Mouse (Mus musculus): ENCODE measurements at regions not wholly inside any gene's neighbourhood (a gene's known extent, or its start where the extent isn't known, plus 50 kb on each side); places are given as distances from the start of the nearest gene placed in this dataset.

DNA sequence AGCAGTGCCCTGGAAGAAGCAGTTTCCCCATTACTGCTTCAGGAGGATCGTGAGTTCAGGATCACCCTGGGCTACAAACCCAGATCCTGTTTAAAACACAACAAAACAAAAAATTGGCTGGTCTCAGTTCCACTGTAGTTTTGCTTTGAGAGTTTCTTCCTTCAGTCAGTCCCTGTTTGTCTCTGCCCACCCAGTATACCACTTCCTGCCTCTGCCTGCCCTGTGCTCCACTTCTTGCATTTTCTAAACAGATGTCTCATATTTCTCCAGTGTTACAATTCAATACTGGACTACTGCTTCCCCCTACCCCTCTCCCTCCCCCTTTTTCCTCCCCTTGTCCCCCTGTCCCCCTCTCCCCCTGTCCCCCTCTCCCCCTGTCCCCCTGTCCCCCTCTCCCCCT, 98.6 kb upstream of the F13a1 start:
- Histone ChIP-seq H3K9ac (no peak overlapping the region), H3K4me1 (peaks cover 3% of the 10 kb centered on the region; the same call in 1 of the 2 replicates), H3K27me3 (replicated peaks) (no peaks in the 10 kb centered on the region), H3K27ac (replicated peaks) (no peak overlapping the region), H3K36me3 (no peaks in the 10 kb centered on the region), H3K4me3 (no peak overlapping the region), H3K9me3 (no peaks in the 10 kb centered on the region), H3K4me2 (no peak overlapping the region)
- ATAC-seq (ENCODE audit: extremely low read depth, insufficient number of reproducible peaks, low FRiP score, low TSS enrichment), result no peak
- 76% methylated on average over 1 of the region's 1 CpGs for WGBS

DNA sequence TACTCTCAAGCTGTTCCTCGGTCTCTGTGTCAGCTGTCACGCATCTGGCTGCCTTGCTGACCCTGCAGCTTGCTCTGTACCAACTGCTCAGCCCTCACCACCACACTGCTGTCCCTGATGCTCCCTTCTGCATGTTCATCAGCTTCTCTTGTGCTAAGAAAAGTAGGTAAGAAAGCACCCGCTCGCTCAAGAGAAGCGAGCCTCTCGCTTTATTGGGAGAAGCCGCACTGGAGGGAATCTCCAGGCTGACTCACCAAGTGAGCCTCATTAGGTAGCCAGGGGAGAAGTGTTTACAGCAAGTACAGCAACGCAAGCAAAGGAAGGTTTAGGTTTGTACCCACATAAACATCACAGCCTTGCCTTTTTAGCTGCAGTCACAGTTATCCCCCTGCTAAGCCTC, 97.7 kb upstream of the F13a1 start:
- Histone ChIP-seq H3K4me2 (no peak overlapping the region), H3K27ac (replicated peaks) (no peak overlapping the region), H3K4me1 (peaks cover 3% of the 10 kb centered on the region; the same call in 1 of the 2 replicates), H3K36me3 (no peaks in the 10 kb centered on the region), H3K9ac (no peak overlapping the region), H3K27me3 (replicated peaks) (no peaks in the 10 kb centered on the region), H3K9me3 (no peaks in the 10 kb centered on the region), H3K4me3 (no peak overlapping the region)
- no peak for ATAC-seq (ENCODE audit: extremely low read depth, insufficient number of reproducible peaks, low FRiP score, low TSS enrichment)
- 76% methylated on average over 8 of the region's 8 CpGs for WGBS

DNA sequence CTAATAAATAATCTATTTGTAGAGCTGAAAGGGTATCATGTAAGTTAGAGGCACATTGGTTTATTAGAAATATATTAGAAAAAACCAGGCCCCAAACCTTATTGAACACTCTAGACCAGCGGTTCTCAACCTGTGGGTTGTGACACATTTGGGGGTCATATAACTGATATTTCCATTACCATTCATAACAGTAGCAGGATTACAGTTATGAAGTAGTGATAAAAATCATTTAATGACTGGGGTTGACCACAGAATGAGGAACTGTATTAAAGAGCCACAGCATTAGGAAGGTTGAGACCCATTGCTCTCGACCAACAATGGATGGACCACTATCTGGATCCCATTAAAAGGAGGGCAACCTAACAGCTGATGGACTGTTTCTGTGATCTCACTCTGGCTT, 92.8 kb upstream of the F13a1 start:
- Histone ChIP-seq H3K4me3 (no peak overlapping the region), H3K27ac (replicated peaks) (no peak overlapping the region), H3K9me3 (no peaks in the 10 kb centered on the region), H3K9ac (no peak overlapping the region), H3K4me2 (no peak overlapping the region), H3K4me1 (no peaks in the 10 kb centered on the region), H3K36me3 (no peaks in the 10 kb centered on the region), H3K27me3 (replicated peaks) (no peaks in the 10 kb centered on the region)
- WGBS, result 76% methylated on average over 2 of the region's 2 CpGs
- no peak for ATAC-seq (ENCODE audit: extremely low read depth, insufficient number of reproducible peaks, low FRiP score, low TSS enrichment)

DNA sequence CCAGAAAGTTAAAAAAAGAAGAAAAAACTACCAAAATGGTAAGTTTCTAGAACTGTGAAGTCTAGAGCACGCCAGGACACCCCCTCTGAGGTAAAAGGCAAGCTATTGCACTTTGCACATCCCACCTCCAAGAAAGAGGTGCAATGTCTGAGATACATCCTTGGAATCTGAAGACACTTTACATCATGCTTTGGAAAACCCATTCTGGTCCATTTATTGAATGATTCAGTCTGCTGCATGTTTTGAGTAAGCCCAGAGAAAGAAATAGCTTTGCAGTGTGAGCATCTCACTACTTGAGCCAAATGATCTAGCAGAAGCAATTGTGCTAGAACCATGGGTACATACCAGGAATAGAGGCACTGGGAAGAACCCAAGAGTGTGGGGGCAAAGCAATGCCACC, 85.1 kb upstream of the F13a1 start:
- Histone ChIP-seq H3K4me3 (no peak overlapping the region), H3K27ac (replicated peaks) (no peak overlapping the region), H3K9ac (no peak overlapping the region), H3K27me3 (replicated peaks) (no peaks in the 10 kb centered on the region), H3K4me2 (no peak overlapping the region), H3K36me3 (no peaks in the 10 kb centered on the region), H3K4me1 (no peaks in the 10 kb centered on the region), H3K9me3 (no peaks in the 10 kb centered on the region)
- 50% methylated on average over 1 of the region's 1 CpGs for WGBS
- ATAC-seq (ENCODE audit: extremely low read depth, insufficient number of reproducible peaks, low FRiP score, low TSS enrichment), result no peak

DNA sequence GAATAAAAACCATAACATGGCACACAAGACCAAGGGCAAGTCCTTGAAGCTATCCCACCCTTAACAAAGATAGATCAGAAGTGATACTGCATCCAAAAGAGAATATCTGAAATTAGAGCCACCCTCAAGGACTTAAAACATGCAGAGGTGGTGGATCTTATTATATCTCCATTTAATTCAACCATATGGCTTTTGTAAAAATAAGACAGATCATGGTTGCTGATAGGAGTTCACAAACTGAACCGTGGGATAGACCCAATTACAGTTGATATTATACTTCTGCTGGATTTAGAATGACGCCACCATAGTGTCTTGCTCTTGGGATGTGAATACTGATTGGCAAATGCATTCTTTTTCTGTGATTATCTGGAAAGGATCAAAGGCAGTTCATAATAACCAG, 84.5 kb upstream of the F13a1 start:
- Histone ChIP-seq H3K36me3 (no peaks in the 10 kb centered on the region), H3K4me1 (no peaks in the 10 kb centered on the region), H3K9me3 (no peaks in the 10 kb centered on the region), H3K27me3 (replicated peaks) (no peaks in the 10 kb centered on the region), H3K4me3 (no peak overlapping the region), H3K27ac (replicated peaks) (no peak overlapping the region), H3K9ac (no peak overlapping the region), H3K4me2 (no peak overlapping the region)
- WGBS, result 73% methylated on average over 2 of the region's 2 CpGs
- ATAC-seq (ENCODE audit: extremely low read depth, insufficient number of reproducible peaks, low FRiP score, low TSS enrichment), result no peak

DNA sequence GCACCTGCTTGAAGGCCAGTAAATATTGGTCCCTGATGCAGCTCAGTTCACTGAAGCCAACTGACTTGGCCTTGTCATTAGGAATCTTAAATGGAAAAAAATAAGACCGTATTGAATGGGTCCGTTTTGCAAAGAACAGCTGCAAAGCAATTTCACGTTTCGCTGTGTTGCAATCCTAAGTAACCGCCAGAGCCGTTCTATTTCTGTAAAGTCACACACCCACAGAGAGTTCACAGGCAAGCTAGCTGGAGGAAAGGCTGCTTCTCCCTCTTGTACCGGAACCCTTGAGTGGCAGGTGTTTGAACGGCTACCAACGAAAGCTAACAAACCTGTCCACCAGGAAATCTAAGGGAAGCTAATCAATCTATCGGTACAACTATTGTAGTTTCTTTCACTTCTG, 80.6 kb upstream of the F13a1 start:
- Histone ChIP-seq H3K27me3 (replicated peaks) (no peaks in the 10 kb centered on the region), H3K4me3 (no peak overlapping the region), H3K9ac (no peak overlapping the region), H3K9me3 (no peaks in the 10 kb centered on the region), H3K4me2 (no peak overlapping the region), H3K36me3 (no peaks in the 10 kb centered on the region), H3K4me1 (no peaks in the 10 kb centered on the region), H3K27ac (replicated peaks) (no peak overlapping the region)
- no peak for ATAC-seq (ENCODE audit: extremely low read depth, insufficient number of reproducible peaks, low FRiP score, low TSS enrichment)
- WGBS, result 65% methylated on average over 10 of the region's 10 CpGs

DNA sequence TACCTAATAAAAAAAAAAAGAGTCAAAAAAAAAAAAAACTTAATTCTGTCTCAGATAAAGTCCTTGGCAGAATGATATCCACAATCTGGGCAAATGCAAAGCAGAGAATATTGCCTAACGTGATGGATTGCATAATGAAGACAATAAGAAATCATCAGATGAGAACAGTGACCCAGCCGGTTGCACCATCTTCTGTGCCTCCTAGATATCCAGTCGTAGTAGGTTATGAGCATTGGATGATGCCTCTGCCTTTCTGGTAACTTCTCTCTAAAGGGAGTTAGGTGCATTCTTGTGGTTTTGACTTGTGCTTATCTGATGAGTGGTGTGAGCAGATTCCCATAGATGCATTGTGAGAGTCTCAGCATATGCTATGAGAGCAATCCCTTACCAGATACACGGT, 71.6 kb upstream of the F13a1 start:
- 81% methylated on average over 4 of the region's 4 CpGs for whole genome bisulfite sequencing
- no peaks in the 10 kb centered on the region for H3K9me3 ChIP-seq

DNA sequence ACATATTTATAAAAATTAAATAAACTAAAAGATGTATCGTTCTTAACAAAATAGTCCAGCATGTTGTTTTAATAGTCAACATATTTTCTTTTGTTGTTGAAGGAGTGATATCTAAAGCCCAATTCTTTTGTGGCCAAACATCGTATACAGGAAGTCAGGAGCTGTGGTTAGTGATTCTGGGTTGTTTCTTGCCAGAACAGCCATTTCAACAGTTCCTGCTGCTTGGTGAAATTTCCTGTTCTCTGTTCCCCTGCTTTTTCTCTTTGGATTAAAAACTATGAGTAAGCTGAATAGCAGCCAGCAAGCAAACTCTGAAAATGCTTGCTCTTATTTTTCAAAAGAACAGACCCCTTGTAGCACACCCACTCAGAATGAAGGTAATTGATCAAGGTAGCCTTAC, 70.2 kb upstream of the F13a1 start:
- H3K9me3 ChIP-seq, result no peaks in the 10 kb centered on the region
- WGBS, result 54% methylated on average over 2 of the region's 2 CpGs
- no peak overlapping the region for H3K4me2 ChIP-seq
- no peaks in the 10 kb centered on the region for H3K36me3 ChIP-seq
- ATAC-seq (ENCODE audit: extremely low read depth, insufficient number of reproducible peaks, low FRiP score, low TSS enrichment), result no peak
- no peaks in the 10 kb centered on the region for H3K4me1 ChIP-seq
- no peak overlapping the region for H3K4me3 ChIP-seq
- H3K27ac ChIP-seq (replicated peaks), result 0 out of 2 replicates have a peak overlapping the region, but pooled peaks have one; percentile 2
- H3K9ac ChIP-seq, result no peak overlapping the region
- H3K27me3 ChIP-seq (replicated peaks), result no peaks in the 10 kb centered on the region

More for the DNA sequence above, 71.6 kb upstream of the F13a1 start:
- Histone ChIP-seq H3K4me2 (no peak overlapping the region), H3K27me3 (replicated peaks) (no peaks in the 10 kb centered on the region), H3K9ac (no peak overlapping the region), H3K36me3 (no peaks in the 10 kb centered on the region), H3K4me3 (no peak overlapping the region), H3K4me1 (no peaks in the 10 kb centered on the region), H3K27ac (replicated peaks) (no peak overlapping the region)
- ATAC-seq (ENCODE audit: extremely low read depth, insufficient number of reproducible peaks, low FRiP score, low TSS enrichment), result no peak

DNA sequence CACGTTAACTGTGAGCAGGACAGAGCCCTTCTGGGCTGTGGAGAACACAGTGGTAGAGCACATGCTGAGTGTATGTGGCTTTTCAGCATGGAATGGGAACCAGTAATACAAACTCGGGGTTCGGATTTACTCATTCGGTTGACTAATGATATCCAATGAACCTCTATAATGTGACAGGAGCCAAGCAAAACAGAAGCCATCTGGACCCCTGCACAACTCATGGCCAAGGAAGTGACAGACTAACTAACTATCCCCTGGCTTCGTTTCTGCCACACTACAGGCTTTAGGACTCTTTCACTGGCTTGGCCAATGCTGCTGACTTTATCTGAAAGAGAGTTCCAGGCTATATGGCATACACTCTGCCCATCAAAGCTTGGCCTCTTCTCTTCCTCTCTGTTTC, 64.3 kb upstream of the F13a1 start:
- no peaks in the 10 kb centered on the region for H3K36me3 ChIP-seq
- no peaks in the 10 kb centered on the region for H3K9me3 ChIP-seq
- H3K4me3 ChIP-seq, result no peak overlapping the region
- H3K9ac ChIP-seq, result no peak overlapping the region
- H3K4me1 ChIP-seq, result no peaks in the 10 kb centered on the region
- no peaks in the 10 kb centered on the region for H3K27me3 ChIP-seq (replicated peaks)
- no peak overlapping the region for H3K4me2 ChIP-seq
- ATAC-seq (ENCODE audit: extremely low read depth, insufficient number of reproducible peaks, low FRiP score, low TSS enrichment), result no peak
- H3K27ac ChIP-seq (replicated peaks), result no peak overlapping the region
- 73% methylated on average over 5 of the region's 5 CpGs for WGBS

DNA sequence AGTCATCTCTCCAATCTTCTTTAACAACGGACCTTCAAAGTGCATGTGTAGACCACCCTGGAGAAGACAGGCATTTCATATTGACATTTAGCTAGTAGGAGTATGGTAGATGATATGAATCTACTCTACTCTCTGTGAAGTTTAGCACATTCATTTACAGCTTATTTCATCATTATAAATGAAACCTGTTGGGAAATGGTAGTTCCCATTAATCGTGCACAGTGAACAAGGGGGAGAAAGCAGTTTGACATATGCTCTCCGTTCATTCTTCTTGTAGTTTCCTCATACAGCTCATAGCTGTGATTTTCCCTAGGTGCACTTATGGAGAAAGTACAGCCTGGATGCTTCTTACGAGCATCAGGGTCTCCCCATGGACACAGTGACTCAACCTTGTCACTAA, 61.7 kb upstream of the F13a1 start:
- ATAC-seq (ENCODE audit: extremely low read depth, insufficient number of reproducible peaks, low FRiP score, low TSS enrichment), result no peak
- Histone ChIP-seq H3K36me3 (no peaks in the 10 kb centered on the region), H3K27ac (replicated peaks) (no peak overlapping the region), H3K9me3 (no peaks in the 10 kb centered on the region), H3K9ac (no peak overlapping the region), H3K27me3 (replicated peaks) (no peaks in the 10 kb centered on the region), H3K4me3 (no peak overlapping the region), H3K4me1 (no peaks in the 10 kb centered on the region), H3K4me2 (no peak overlapping the region)
- 81% methylated on average over 4 of the region's 4 CpGs for WGBS

DNA sequence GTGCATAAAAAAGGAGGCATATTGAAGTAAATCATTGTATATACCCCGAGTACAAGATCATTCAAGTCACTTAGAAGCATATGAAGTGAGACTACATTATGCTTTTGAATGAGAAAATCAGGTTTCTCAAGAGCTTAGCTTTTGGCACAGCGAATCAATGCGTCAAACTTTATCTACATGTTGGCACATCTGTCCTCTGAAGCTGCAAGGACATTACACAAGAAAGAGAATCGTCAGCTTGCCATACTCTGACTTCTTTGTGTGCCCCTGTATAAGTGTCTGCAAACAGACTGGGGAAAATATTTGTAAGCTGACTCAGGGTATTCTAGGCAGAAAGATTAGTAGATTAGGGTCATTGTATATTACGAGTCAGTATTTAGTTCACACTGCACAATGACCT, 57.7 kb upstream of the F13a1 start:
- H3K4me1 ChIP-seq, result no peaks in the 10 kb centered on the region
- no peaks in the 10 kb centered on the region for H3K36me3 ChIP-seq
- H3K27me3 ChIP-seq (replicated peaks), result no peaks in the 10 kb centered on the region
- H3K4me2 ChIP-seq, result no peak overlapping the region
- 51% methylated on average over 5 of the region's 5 CpGs for WGBS
- no peak for ATAC-seq (ENCODE audit: extremely low read depth, insufficient number of reproducible peaks, low FRiP score, low TSS enrichment)
- H3K9ac ChIP-seq, result no peak overlapping the region
- H3K27ac ChIP-seq (replicated peaks), result no peak overlapping the region
- H3K4me3 ChIP-seq, result no peak overlapping the region
- no peaks in the 10 kb centered on the region for H3K9me3 ChIP-seq

DNA sequence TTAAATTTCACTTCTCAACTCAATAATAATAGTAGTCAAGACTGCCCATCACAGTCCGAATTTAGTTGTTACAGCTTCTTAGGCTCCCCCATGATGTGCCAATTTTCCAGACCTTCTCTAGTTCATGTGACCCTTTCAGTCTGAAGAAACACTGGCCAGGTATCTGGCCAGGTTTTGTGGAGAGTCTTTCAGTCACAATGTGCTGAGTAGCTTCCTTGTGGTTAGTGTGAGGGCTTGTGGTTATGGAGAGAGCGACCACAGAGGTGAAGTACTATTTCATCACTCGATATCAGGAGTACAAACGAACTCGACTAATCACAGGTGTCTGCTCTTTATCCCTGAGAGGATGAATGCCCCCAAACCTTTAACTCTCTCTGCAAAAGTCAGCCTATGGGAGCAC, 56.0 kb upstream of the F13a1 start:
- Histone ChIP-seq H3K27ac (replicated peaks) (no peak overlapping the region), H3K4me3 (no peak overlapping the region), H3K9ac (no peak overlapping the region), H3K4me1 (no peaks in the 10 kb centered on the region), H3K27me3 (replicated peaks) (no peaks in the 10 kb centered on the region), H3K9me3 (no peaks in the 10 kb centered on the region), H3K4me2 (no peak overlapping the region), H3K36me3 (no peaks in the 10 kb centered on the region)
- 72% methylated on average over 5 of the region's 5 CpGs for WGBS
- ATAC-seq (ENCODE audit: extremely low read depth, insufficient number of reproducible peaks, low FRiP score, low TSS enrichment), result no peak

Data from heart, embryonic 13.5 days (tissue).